Mouse (Mus musculus): ENCODE measurements around the gene Fgfr2. TPM values are rescaled to one million over a fixed set of nuclear protein-coding genes. Genes with fewer than 3 reads are reported as not detected.

Gene Fgfr2
- total RNA-seq, 1 experiment: 37.5 TPM

DNA sequence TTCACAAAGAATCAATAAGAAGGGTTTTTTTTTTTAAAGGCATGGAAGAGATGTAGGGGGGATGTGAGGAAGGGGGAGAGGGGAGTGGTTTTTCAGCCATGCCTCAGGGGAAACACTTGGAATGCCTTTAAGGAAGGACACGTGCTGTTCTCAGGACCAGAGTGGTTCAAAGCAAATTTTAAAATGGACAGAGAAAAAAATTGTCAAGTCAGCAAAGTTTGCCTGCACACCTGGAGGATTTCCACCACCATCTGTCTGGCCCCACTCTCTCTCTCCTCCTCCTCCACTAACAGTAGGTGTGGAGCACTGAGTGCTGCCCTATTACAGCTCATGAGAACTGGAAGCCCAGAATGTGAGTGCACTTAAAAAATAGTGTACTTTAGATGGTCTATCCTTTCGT, 1619.4 kb downstream of the Fgfr2 start:
- DNase-seq (ENCODE audit: low read depth, low spot score): no peak
- Histone ChIP-seq H3K9me3 (ENCODE audit: control insufficient read depth, insufficient read depth, low read depth, low read length) (no peaks in the 10 kb centered on the region), H3K4me3 (ENCODE audit: insufficient read depth in 1 of 2, low read depth in 1 of 2, low read length in 2 of 2, poor library complexity in 1 of 2, severe bottlenecking in 1 of 2) (no peak overlapping the region), H3K36me3 (ENCODE audit: control insufficient read depth, insufficient read depth, low read length, poor library complexity, severe bottlenecking) (no peaks in the 10 kb centered on the region), H3K4me1 (ENCODE audit: control insufficient read depth in 2 of 2, insufficient read depth in 2 of 2, low read length in 2 of 2, poor library complexity in 1 of 2) (no peaks in the 10 kb centered on the region), H3K27ac (ENCODE audit: insufficient read depth, low read depth, low read length, poor library complexity, severe bottlenecking) (no peak overlapping the region), H3K9ac (ENCODE audit: insufficient read depth, low read depth, low read length, poor library complexity, severe bottlenecking) (no peak overlapping the region)
- TF ChIP-seq ZNF384 (IDR thresholded peaks at IDR 0.05; ENCODE audit: low read depth, low read length) (no peak), MAFK (IDR thresholded peaks at IDR 0.05; ENCODE audit: insufficient read depth, low read depth, low read length) (peak; percentile 89), HCFC1 (IDR thresholded peaks at IDR 0.05; ENCODE audit: borderline replicate concordance, insufficient read depth, low read length) (no peak)
- in situ Hi-C loops (cut with MboI; ENCODE audit: low sequenced_read_pairs in 2 of 2, unreplicated experiment in 2 of 2): no loop called here

GRCm38 (mm10) chr7:131478403-131478802, 1644.7 kb downstream of the Fgfr2 start:
- no peaks in the 10 kb centered on the region for H3K36me3 ChIP-seq (ENCODE audit: control insufficient read depth, insufficient read depth, low read length, poor library complexity, severe bottlenecking)
- TF ChIP-seq MAFK (IDR thresholded peaks at IDR 0.05; ENCODE audit: insufficient read depth, low read depth, low read length): no peak
- no peak for TF ChIP-seq CHD2 (IDR thresholded peaks at IDR 0.05; ENCODE audit: low read depth, low read length)
- TF ChIP-seq HCFC1 (IDR thresholded peaks at IDR 0.05; ENCODE audit: borderline replicate concordance, insufficient read depth, low read length): no peak
- no peak for TF ChIP-seq ZNF384 (IDR thresholded peaks at IDR 0.05; ENCODE audit: low read depth, low read length)
- no peak for TF ChIP-seq ZC3H11A (IDR thresholded peaks at IDR 0.05; ENCODE audit: borderline replicate concordance, low read depth, low read length)
- no peak for DNase-seq (ENCODE audit: low read depth, low spot score)
- no peaks in the 10 kb centered on the region for H3K9me3 ChIP-seq (ENCODE audit: control insufficient read depth, insufficient read depth, low read depth, low read length)
- in situ Hi-C loops (cut with MboI; ENCODE audit: low sequenced_read_pairs in 2 of 2, unreplicated experiment in 2 of 2): no loop called here
- no peak overlapping the region for H3K4me3 ChIP-seq (ENCODE audit: insufficient read depth in 1 of 2, low read depth in 1 of 2, low read length in 2 of 2, poor library complexity in 1 of 2, severe bottlenecking in 1 of 2)
- H3K4me1 ChIP-seq (ENCODE audit: control insufficient read depth in 2 of 2, insufficient read depth in 2 of 2, low read length in 2 of 2, poor library complexity in 1 of 2): no peaks in the 10 kb centered on the region
- no peak overlapping the region for H3K27ac ChIP-seq (ENCODE audit: insufficient read depth, low read depth, low read length, poor library complexity, severe bottlenecking)
- H3K9ac ChIP-seq (ENCODE audit: insufficient read depth, low read depth, low read length, poor library complexity, severe bottlenecking): no peak overlapping the region

GRCm38 (mm10) chr7:131477140-131477539, 1646.0 kb downstream of the Fgfr2 start:
- in situ Hi-C loops (cut with MboI; ENCODE audit: low sequenced_read_pairs in 2 of 2, unreplicated experiment in 2 of 2): no loop called here
- Histone ChIP-seq H3K9ac (ENCODE audit: insufficient read depth, low read depth, low read length, poor library complexity, severe bottlenecking) (no peak overlapping the region), H3K36me3 (ENCODE audit: control insufficient read depth, insufficient read depth, low read length, poor library complexity, severe bottlenecking) (no peaks in the 10 kb centered on the region), H3K27ac (ENCODE audit: insufficient read depth, low read depth, low read length, poor library complexity, severe bottlenecking) (no peak overlapping the region), H3K4me3 (ENCODE audit: insufficient read depth in 1 of 2, low read depth in 1 of 2, low read length in 2 of 2, poor library complexity in 1 of 2, severe bottlenecking in 1 of 2) (no peak overlapping the region), H3K9me3 (ENCODE audit: control insufficient read depth, insufficient read depth, low read depth, low read length) (no peaks in the 10 kb centered on the region), H3K4me1 (ENCODE audit: control insufficient read depth in 2 of 2, insufficient read depth in 2 of 2, low read length in 2 of 2, poor library complexity in 1 of 2) (no peaks in the 10 kb centered on the region)
- TF ChIP-seq ZNF384 (IDR thresholded peaks at IDR 0.05; ENCODE audit: low read depth, low read length) (no peak), CHD2 (IDR thresholded peaks at IDR 0.05; ENCODE audit: low read depth, low read length) (no peak), MAFK (IDR thresholded peaks at IDR 0.05; ENCODE audit: insufficient read depth, low read depth, low read length) (no peak), HCFC1 (IDR thresholded peaks at IDR 0.05; ENCODE audit: borderline replicate concordance, insufficient read depth, low read length) (no peak), ZC3H11A (IDR thresholded peaks at IDR 0.05; ENCODE audit: borderline replicate concordance, low read depth, low read length) (no peak)
- DNase-seq (ENCODE audit: low read depth, low spot score): no peak

- no peak overlapping the region for H3K4me3 ChIP-seq (ENCODE audit: insufficient read depth in 1 of 2, low read depth in 1 of 2, low read length in 2 of 2, poor library complexity in 1 of 2, severe bottlenecking in 1 of 2)
- H3K9ac ChIP-seq (ENCODE audit: insufficient read depth, low read depth, low read length, poor library complexity, severe bottlenecking): no peak overlapping the region
- H3K27ac ChIP-seq (ENCODE audit: insufficient read depth, low read depth, low read length, poor library complexity, severe bottlenecking): no peak overlapping the region
- TF ChIP-seq ZC3H11A (IDR thresholded peaks at IDR 0.05; ENCODE audit: borderline replicate concordance, low read depth, low read length) (no peak), ZNF384 (IDR thresholded peaks at IDR 0.05; ENCODE audit: low read depth, low read length) (no peak), CHD2 (IDR thresholded peaks at IDR 0.05; ENCODE audit: low read depth, low read length) (no peak), MAFK (IDR thresholded peaks at IDR 0.05; ENCODE audit: insufficient read depth, low read depth, low read length) (no peak), HCFC1 (IDR thresholded peaks at IDR 0.05; ENCODE audit: borderline replicate concordance, insufficient read depth, low read length) (no peak)
- H3K9me3 ChIP-seq (ENCODE audit: control insufficient read depth, insufficient read depth, low read depth, low read length): no peaks in the 10 kb centered on the region
- no peak for DNase-seq (ENCODE audit: low read depth, low spot score)
- H3K4me1 ChIP-seq (ENCODE audit: control insufficient read depth in 2 of 2, insufficient read depth in 2 of 2, low read length in 2 of 2, poor library complexity in 1 of 2): no peaks in the 10 kb centered on the region
- in situ Hi-C loops (cut with MboI; ENCODE audit: low sequenced_read_pairs in 2 of 2, unreplicated experiment in 2 of 2): no loop called here
- no peaks in the 10 kb centered on the region for H3K36me3 ChIP-seq (ENCODE audit: control insufficient read depth, insufficient read depth, low read length, poor library complexity, severe bottlenecking)
These were observed 1651.6 kb downstream of the Fgfr2 start for GRCm38 (mm10) chr7:131471551-131471950.

- Histone ChIP-seq H3K9me3 (ENCODE audit: control insufficient read depth, insufficient read depth, low read depth, low read length) (no peaks in the 10 kb centered on the region), H3K4me3 (ENCODE audit: insufficient read depth in 1 of 2, low read depth in 1 of 2, low read length in 2 of 2, poor library complexity in 1 of 2, severe bottlenecking in 1 of 2) (no peak overlapping the region), H3K27ac (ENCODE audit: insufficient read depth, low read depth, low read length, poor library complexity, severe bottlenecking) (no peak overlapping the region), H3K4me1 (ENCODE audit: control insufficient read depth in 2 of 2, insufficient read depth in 2 of 2, low read length in 2 of 2, poor library complexity in 1 of 2) (no peaks in the 10 kb centered on the region), H3K9ac (ENCODE audit: insufficient read depth, low read depth, low read length, poor library complexity, severe bottlenecking) (no peak overlapping the region), H3K36me3 (ENCODE audit: control insufficient read depth, insufficient read depth, low read length, poor library complexity, severe bottlenecking) (no peaks in the 10 kb centered on the region)
- DNase-seq (ENCODE audit: low read depth, low spot score): peak; percentile 39
- in situ Hi-C loops (cut with MboI; ENCODE audit: low sequenced_read_pairs in 2 of 2, unreplicated experiment in 2 of 2): no loop called here
- peak; percentile 43; the same call in 1 of the 2 replicates for TF ChIP-seq ZC3H11A (IDR thresholded peaks at IDR 0.05; ENCODE audit: borderline replicate concordance, low read depth, low read length)
- no peak for TF ChIP-seq HCFC1 (IDR thresholded peaks at IDR 0.05; ENCODE audit: borderline replicate concordance, insufficient read depth, low read length)
These were observed 1653.6 kb downstream of the Fgfr2 start for GRCm38 (mm10) chr7:131469506-131469905.
